Mouse (Mus musculus): ENCODE measurements around the gene Uri1. TPM values are rescaled to one million over a fixed set of nuclear protein-coding genes. Genes with fewer than 3 reads are reported as not detected.

Uri1 gene
- polyA plus RNA-seq, 1 experiment from 2014 or later, result 55.8 TPM

- H3K9me3 ChIP-seq, result no peaks in the 10 kb centered on the region
- H3K4me2 ChIP-seq, result no peak overlapping the region
- H3K27ac ChIP-seq, result no peak overlapping the region
- no peaks in the 10 kb centered on the region for H3K36me3 ChIP-seq
- H3K9ac ChIP-seq, result no peak overlapping the region
- 41% methylated on average over 4 of the region's 4 CpGs for WGBS
- H3K4me1 ChIP-seq, result 0 out of 2 replicates have a peak, but pooled peaks cover 8% of the 10 kb centered on the region
- H3K4me3 ChIP-seq, result no peak overlapping the region
- no peaks in the 10 kb centered on the region for H3K27me3 ChIP-seq
- ATAC-seq (ENCODE audit: borderline replicate concordance, extremely low read depth, low FRiP score, low TSS enrichment), result no peak
Observed at GRCm38 (mm10) chr7:38031183-38031582, 7.8 kb upstream of the Uri1 start.

- no peak overlapping the region for H3K4me2 ChIP-seq
- no peak overlapping the region for H3K4me3 ChIP-seq
- ATAC-seq (ENCODE audit: borderline replicate concordance, extremely low read depth, low FRiP score, low TSS enrichment), result no peak
- H3K27ac ChIP-seq, result no peak overlapping the region
- H3K27me3 ChIP-seq, result no peaks in the 10 kb centered on the region
- H3K9me3 ChIP-seq, result no peaks in the 10 kb centered on the region
- no peak overlapping the region for H3K9ac ChIP-seq
- H3K36me3 ChIP-seq, result no peaks in the 10 kb centered on the region
- H3K4me1 ChIP-seq, result 0 out of 2 replicates have a peak, but pooled peaks cover 8% of the 10 kb centered on the region
- WGBS, result 19% methylated on average over 6 of the region's 6 CpGs
Observed at GRCm38 (mm10) chr7:38030606-38031005, 7.3 kb upstream of the Uri1 start.

GRCm38 (mm10) chr7:38029986-38030385 lies 6.6 kb upstream of the Uri1 start:
- Histone ChIP-seq H3K9ac (no peak overlapping the region), H3K27ac (no peak overlapping the region), H3K9me3 (no peaks in the 10 kb centered on the region), H3K36me3 (no peaks in the 10 kb centered on the region), H3K4me2 (no peak overlapping the region), H3K27me3 (no peaks in the 10 kb centered on the region), H3K4me1 (0 out of 2 replicates have a peak, but pooled peaks cover 8% of the 10 kb centered on the region), H3K4me3 (no peak overlapping the region)
- 27% methylated on average over 2 of the region's 2 CpGs for WGBS
- no peak for ATAC-seq (ENCODE audit: borderline replicate concordance, extremely low read depth, low FRiP score, low TSS enrichment)

DNA sequence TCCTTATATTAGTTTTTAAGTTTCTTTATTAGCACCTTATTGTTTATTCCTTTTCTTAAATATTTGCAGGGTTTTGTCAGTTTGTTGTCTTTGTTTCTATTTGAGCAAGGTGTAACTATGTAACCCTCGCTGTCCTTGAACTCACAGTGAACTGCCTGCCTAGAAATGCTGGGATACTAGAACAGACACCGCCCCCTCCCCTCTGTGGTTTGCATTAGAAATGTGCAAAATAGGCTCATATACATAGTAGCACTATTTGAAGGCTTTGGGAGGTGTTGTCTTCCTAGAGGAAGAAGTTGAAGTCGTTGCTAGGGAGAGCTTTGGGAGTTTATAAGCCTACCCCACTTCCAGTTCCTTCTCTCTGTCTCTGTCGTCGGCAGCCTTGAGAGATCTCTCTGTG lies 5.7 kb upstream of the Uri1 start:
- WGBS, result 41% methylated on average over 5 of the region's 5 CpGs
- Histone ChIP-seq H3K4me1 (0 out of 2 replicates have a peak, but pooled peaks cover 8% of the 10 kb centered on the region), H3K9ac (no peak overlapping the region), H3K27ac (no peak overlapping the region), H3K9me3 (no peaks in the 10 kb centered on the region), H3K4me2 (no peak overlapping the region), H3K27me3 (no peaks in the 10 kb centered on the region), H3K4me3 (no peak overlapping the region), H3K36me3 (no peaks in the 10 kb centered on the region)
- no peak for ATAC-seq (ENCODE audit: borderline replicate concordance, extremely low read depth, low FRiP score, low TSS enrichment)

DNA sequence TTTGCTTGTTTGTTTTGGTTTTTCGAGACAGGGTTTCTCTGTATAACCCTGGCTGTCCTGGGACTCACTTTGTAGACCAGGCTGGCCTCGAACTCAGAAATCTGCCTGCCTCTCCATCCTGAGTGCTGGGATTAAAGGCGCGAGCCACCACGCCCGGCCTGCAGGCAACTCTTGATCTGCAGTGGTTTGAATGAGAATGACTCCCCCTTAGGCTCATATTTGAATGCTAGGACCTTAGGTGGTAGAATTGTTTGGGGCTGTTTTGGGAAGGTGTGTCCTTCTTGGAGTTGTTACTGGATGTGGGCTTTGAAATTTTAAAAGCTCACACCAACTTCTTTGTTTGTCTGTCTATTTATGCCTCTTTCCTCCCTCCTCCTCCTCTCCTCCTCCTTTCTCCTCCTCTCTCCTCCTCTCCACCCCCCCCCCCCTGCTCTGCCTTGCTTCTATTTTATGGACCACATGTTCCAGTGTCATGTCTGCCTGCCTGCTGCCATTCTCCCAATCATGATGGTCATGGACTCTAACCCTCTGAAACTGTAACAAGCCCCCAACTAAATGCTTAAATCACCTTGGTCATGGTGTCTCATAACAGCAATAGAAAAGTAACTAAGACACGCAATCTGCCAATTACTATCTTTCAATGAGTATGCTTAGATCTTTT lies 4.7 kb upstream of the Uri1 start:
- WGBS, result 81% methylated on average over 7 of the region's 7 CpGs
- H3K9ac ChIP-seq, result no peak overlapping the region
- no peak for ATAC-seq (ENCODE audit: borderline replicate concordance, extremely low read depth, low FRiP score, low TSS enrichment)
- H3K27me3 ChIP-seq, result no peaks in the 10 kb centered on the region
- no peak overlapping the region for H3K27ac ChIP-seq
- no peaks in the 10 kb centered on the region for H3K9me3 ChIP-seq
- no peak overlapping the region for H3K4me3 ChIP-seq
- no peaks in the 10 kb centered on the region for H3K36me3 ChIP-seq
- no peak overlapping the region for H3K4me2 ChIP-seq
- 0 out of 2 replicates have a peak, but pooled peaks cover 8% of the 10 kb centered on the region for H3K4me1 ChIP-seq

DNA sequence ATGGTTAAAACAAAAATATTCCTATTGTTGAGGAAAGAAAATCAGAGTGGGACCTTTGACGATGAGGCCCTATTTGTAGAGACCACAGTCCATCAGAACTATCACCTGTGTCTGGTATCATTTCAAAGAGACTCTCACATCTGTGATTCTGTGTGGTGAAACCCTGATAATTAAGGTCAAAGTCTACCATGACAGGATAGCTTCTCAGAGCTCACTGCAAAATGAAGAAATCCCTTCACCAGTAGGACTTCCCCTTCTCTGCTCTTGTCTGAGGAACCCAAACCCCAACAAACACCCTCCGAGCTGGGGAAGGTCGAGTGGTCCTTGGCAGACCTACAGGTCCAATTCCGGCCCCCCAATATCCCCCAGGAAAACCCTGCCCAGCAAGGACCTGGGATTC lies 1.5 kb upstream of the Uri1 start:
- 60% methylated on average over 4 of the region's 4 CpGs for WGBS

DNA sequence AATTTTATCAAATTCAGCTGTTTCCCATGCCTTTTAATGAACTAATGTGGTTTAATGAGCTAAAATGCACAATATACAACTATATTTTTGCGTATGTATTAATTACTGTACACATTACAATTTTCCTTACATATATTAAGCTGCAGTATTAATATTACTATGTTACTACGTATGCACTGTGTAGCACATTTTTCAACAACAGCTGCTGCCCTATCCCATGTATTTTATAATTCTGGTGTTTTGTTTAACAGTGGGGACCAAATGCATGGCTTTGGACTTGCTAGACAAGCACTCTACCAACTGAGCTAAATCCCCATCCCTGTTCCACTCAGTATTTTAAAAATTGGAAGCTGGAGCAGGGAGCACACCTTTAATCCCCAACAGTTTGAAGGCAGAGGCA lies 3.6 kb downstream of the Uri1 start:
- Histone ChIP-seq H3K4me2 (peak overlapping the region; percentile 73), H3K27ac (no peak overlapping the region), H3K27me3 (no peaks in the 10 kb centered on the region), H3K36me3 (no peaks in the 10 kb centered on the region), H3K9me3 (no peaks in the 10 kb centered on the region), H3K4me1 (peaks cover 14% of the 10 kb centered on the region; the same call in 1 of the 2 replicates), H3K4me3 (peak overlapping the region; percentile 97), H3K9ac (0 out of 2 replicates have a peak overlapping the region, but pooled peaks have one; percentile 89)
- ATAC-seq (ENCODE audit: borderline replicate concordance, extremely low read depth, low FRiP score, low TSS enrichment), result 0 out of 2 replicates have a peak, but pooled peaks have one; percentile 12
- 25% methylated on average over 2 of the region's 2 CpGs for WGBS

More for the DNA sequence above, 1.5 kb upstream of the Uri1 start:
- no peaks in the 10 kb centered on the region for H3K36me3 ChIP-seq
- H3K9ac ChIP-seq, result no peak overlapping the region
- no peak overlapping the region for H3K4me2 ChIP-seq
- no peaks in the 10 kb centered on the region for H3K27me3 ChIP-seq
- H3K27ac ChIP-seq, result no peak overlapping the region
- no peaks in the 10 kb centered on the region for H3K9me3 ChIP-seq
- no peak for ATAC-seq (ENCODE audit: borderline replicate concordance, extremely low read depth, low FRiP score, low TSS enrichment)
- no peak overlapping the region for H3K4me3 ChIP-seq
- 0 out of 2 replicates have a peak, but pooled peaks cover 3% of the 10 kb centered on the region for H3K4me1 ChIP-seq

- Histone ChIP-seq H3K4me3 (peak overlapping the region; percentile 97), H3K36me3 (no peaks in the 10 kb centered on the region), H3K4me1 (peaks cover 14% of the 10 kb centered on the region; the same call in 1 of the 2 replicates), H3K27me3 (no peaks in the 10 kb centered on the region), H3K9ac (peak overlapping the region; percentile 89), H3K9me3 (no peaks in the 10 kb centered on the region), H3K4me2 (peak overlapping the region; percentile 73), H3K27ac (peak overlapping the region; percentile 95)
- WGBS, result under 1% methylated on average over 49 of the region's 49 CpGs
- peak; percentile 96 for ATAC-seq (ENCODE audit: borderline replicate concordance, extremely low read depth, low FRiP score, low TSS enrichment)
Observed at GRCm38 (mm10) chr7:38019369-38019749, 4.0 kb downstream of the Uri1 start.

GRCm38 (mm10) chr7:38018416-38019368 lies 4.7 kb downstream of the Uri1 start:
- no peaks in the 10 kb centered on the region for H3K36me3 ChIP-seq
- no peaks in the 10 kb centered on the region for H3K27me3 ChIP-seq
- peak overlapping the region; percentile 95 for H3K27ac ChIP-seq
- peak overlapping the region; percentile 89 for H3K9ac ChIP-seq
- no peaks in the 10 kb centered on the region for H3K9me3 ChIP-seq
- under 1% methylated on average over 67 of the region's 67 CpGs for WGBS
- peak overlapping the region; percentile 97 for H3K4me3 ChIP-seq
- peak; percentile 81 for ATAC-seq (ENCODE audit: borderline replicate concordance, extremely low read depth, low FRiP score, low TSS enrichment)
- H3K4me1 ChIP-seq, result peaks cover 14% of the 10 kb centered on the region; the same call in 1 of the 2 replicates
- peak overlapping the region; percentile 73 for H3K4me2 ChIP-seq

DNA sequence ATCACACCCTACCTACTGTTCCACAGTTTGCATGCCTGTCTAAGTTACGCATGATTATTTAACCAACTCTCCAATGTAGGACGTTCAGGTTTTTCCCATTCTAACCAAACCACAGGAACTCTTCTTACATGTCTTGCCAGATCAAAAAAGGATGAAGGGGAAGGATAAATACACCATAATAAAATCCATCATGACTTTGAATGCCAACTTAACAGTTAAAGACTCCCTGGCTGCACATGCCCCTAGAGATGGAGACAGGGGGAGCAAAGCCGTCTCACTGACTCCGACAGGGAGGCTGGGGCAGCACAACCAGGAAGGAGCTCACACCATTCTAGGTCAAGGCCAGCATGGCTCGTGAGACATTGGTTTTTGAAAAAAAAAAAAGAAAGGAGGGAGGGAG lies 8.0 kb downstream of the Uri1 start:
- H3K4me1 ChIP-seq, result peaks cover 14% of the 10 kb centered on the region; the same call in 1 of the 2 replicates
- H3K36me3 ChIP-seq, result no peaks in the 10 kb centered on the region
- H3K4me2 ChIP-seq, result no peak overlapping the region
- no peak for ATAC-seq (ENCODE audit: borderline replicate concordance, extremely low read depth, low FRiP score, low TSS enrichment)
- H3K9me3 ChIP-seq, result no peaks in the 10 kb centered on the region
- WGBS, result 55% methylated on average over 5 of the region's 5 CpGs
- no peak overlapping the region for H3K27ac ChIP-seq
- H3K4me3 ChIP-seq, result no peak overlapping the region
- no peak overlapping the region for H3K9ac ChIP-seq
- no peaks in the 10 kb centered on the region for H3K27me3 ChIP-seq

GRCm38 (mm10) chr7:38013946-38014345 lies 9.4 kb downstream of the Uri1 start:
- no peak overlapping the region for H3K4me3 ChIP-seq
- no peaks in the 10 kb centered on the region for H3K27me3 ChIP-seq
- no peak overlapping the region for H3K27ac ChIP-seq
- no peaks in the 10 kb centered on the region for H3K9me3 ChIP-seq
- no peak overlapping the region for H3K4me2 ChIP-seq
- peaks cover 14% of the 10 kb centered on the region; the same call in 1 of the 2 replicates for H3K4me1 ChIP-seq
- 52% methylated on average over 3 of the region's 3 CpGs for WGBS
- ATAC-seq (ENCODE audit: borderline replicate concordance, extremely low read depth, low FRiP score, low TSS enrichment), result no peak
- no peak overlapping the region for H3K9ac ChIP-seq
- no peaks in the 10 kb centered on the region for H3K36me3 ChIP-seq

DNA sequence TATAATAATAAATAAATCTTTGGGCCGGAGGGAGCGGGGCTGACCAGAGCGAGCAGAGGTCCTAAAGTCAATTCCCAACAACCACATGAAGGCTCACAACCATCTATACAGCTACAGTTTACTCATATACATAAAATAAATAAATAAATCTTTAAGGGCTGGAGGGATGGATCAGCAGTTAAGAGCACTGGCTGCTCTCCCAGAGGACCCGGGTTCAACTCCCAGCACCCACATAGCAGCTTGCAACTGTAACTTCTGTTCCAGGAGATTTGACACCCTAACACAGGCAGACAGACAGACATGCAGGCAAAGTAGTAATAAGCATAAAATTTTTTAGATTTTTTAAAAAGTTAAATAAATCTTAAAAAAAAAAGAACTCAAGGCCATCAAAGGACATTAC lies 10.5 kb downstream of the Uri1 start:
- H3K4me1 ChIP-seq, result peaks cover 19% of the 10 kb centered on the region; the same call in 1 of the 2 replicates
- H3K9me3 ChIP-seq, result no peaks in the 10 kb centered on the region
- H3K4me2 ChIP-seq, result no peak overlapping the region
- H3K4me3 ChIP-seq, result no peak overlapping the region
- H3K36me3 ChIP-seq, result no peaks in the 10 kb centered on the region
- no peak overlapping the region for H3K27ac ChIP-seq
- H3K9ac ChIP-seq, result no peak overlapping the region
- H3K27me3 ChIP-seq, result no peaks in the 10 kb centered on the region
- ATAC-seq (ENCODE audit: borderline replicate concordance, extremely low read depth, low FRiP score, low TSS enrichment), result no peak
- WGBS, result 93% methylated on average over 4 of the region's 4 CpGs
